Mouse (Mus musculus) liver, embryonic 14.5 days (tissue): Measurements from ENCODE around the gene Lrrc1. TPM values are rescaled to one million over a fixed set of nuclear protein-coding genes. Genes with fewer than 3 reads are reported as not detected.

Experiments
- ATAC-seq: fragments of 200-750 bp; cut with Nextera tagmentation; 2 replicates; pipeline ENCODE4 v1.8.0; 2017; ENCODE audit warnings: moderate number of reproducible peaks, mild to moderate bottlenecking, moderate library complexity; ENCODE audit not compliant: insufficient read depth
- DNase-seq, 3 experiments: peaks; one replicate each; pipeline ENCODE4 v3.0.0-alpha.2; 2012 to 2013; ENCODE audit warnings: low read depth in 3 of 3, low spot score in 3 of 3
- H3K27ac ChIP-seq: fragments of 300-500 bp; sonication (generic); 2 replicates; pipeline ENCODE4 v1.5.1; 2014; ENCODE audit warnings: moderate library complexity, mild to moderate bottlenecking, control low read depth, inconsistent platforms
- H3K27me3 ChIP-seq: fragments of 300-500 bp; sonication (generic); 2 replicates; pipeline ENCODE4 v1.6.1; 2014; ENCODE audit warnings: mild to moderate bottlenecking, low read length, moderate library complexity; ENCODE audit not compliant: control insufficient read depth, insufficient read depth
- H3K36me3 ChIP-seq: fragments of 300-500 bp; sonication (generic); replicated peaks from 2 replicates; pipeline ENCODE4 v1.6.1; 2014; ENCODE audit warnings: low read depth; ENCODE audit not compliant: control insufficient read depth, insufficient read depth
- H3K4me1 ChIP-seq, 2 experiments: fragments of 200-500 bp in 1 of 2; fragments of 300-500 bp in 1 of 2; sonication (generic) in 1 of 2; replicated peaks; 2 replicates each; pipeline ENCODE4 v1.6.1; 2012 to 2014; ENCODE audit warnings: antibody characterized with exemption in 1 of 2, inconsistent platforms in 1 of 2, low read length in 1 of 2; ENCODE audit not compliant: control insufficient read depth in 2 of 2, insufficient read depth in 2 of 2
- H3K4me2 ChIP-seq: fragments of 300-500 bp; sonication (generic); 2 replicates; pipeline ENCODE4 v1.6.1; 2014; ENCODE audit warnings: low read depth, mild to moderate bottlenecking, control low read depth, moderate library complexity
- H3K4me3 ChIP-seq, 2 experiments: fragments of 200-500 bp in 1 of 2; fragments of 300-500 bp in 1 of 2; sonication (generic) in 1 of 2; 2 replicates each; pipeline ENCODE4 v1.5.1; 2012 to 2014; ENCODE audit warnings: low read depth in 2 of 2, low read length in 2 of 2, mild to moderate bottlenecking in 2 of 2, control low read depth in 1 of 2, inconsistent platforms in 1 of 2, moderate library complexity in 1 of 2; ENCODE audit not compliant: insufficient read depth in 1 of 2
- H3K9ac ChIP-seq: fragments of 300-500 bp; sonication (generic); replicated peaks from 2 replicates; pipeline ENCODE4 v1.6.1; 2014; ENCODE audit warnings: mild to moderate bottlenecking, control low read depth, moderate library complexity
- H3K9me3 ChIP-seq: fragments of 300-500 bp; sonication (generic); 2 replicates; pipeline ENCODE4 v1.6.1; 2016; ENCODE audit warnings: low read length, mixed read lengths; ENCODE audit not compliant: control insufficient read depth
- CTCF ChIP-seq: IDR thresholded peaks from 2 replicates; pipeline ENCODE4 v1.5.1; 2016; ENCODE audit warnings: antibody characterized with exemption, low read depth, control low read depth
- EP300 ChIP-seq: IDR thresholded peaks from 2 replicates; pipeline ENCODE4 v1.6.1; 2016; ENCODE audit warnings: antibody characterized with exemption, low read depth
- WGBS: fragments of 180-500 bp; shearing (Covaris S2); extraction: QIAGEN DNeasy Blood & Tissue Kit; methylation state at CpG from one replicate; pipeline ENCODE4 v1.1.7; 2014; ENCODE audit not compliant: insufficient replicate concordance; 5-methylcytosine and 5-hydroxymethylcytosine counted together
- polyA plus RNA-seq, 2 experiments: library from polyadenylated mRNA; depleted of rRNA in 1 of 2; stranded (reverse) in 1 of 2; unstranded in 1 of 2; fragments of >200 nt; fragmentation: Nextera tagmentation in 1 of 2; extraction: Ambion mirVana in 1 of 2; gene quantifications; 2 replicates each; pipeline versions ENCODE4 v1.2.1 to v1.2.3; 2012 to 2014

The Lrrc1 gene
- polyA plus RNA-seq, 2 experiments, result 3.1 to 3.2 TPM

DNA sequence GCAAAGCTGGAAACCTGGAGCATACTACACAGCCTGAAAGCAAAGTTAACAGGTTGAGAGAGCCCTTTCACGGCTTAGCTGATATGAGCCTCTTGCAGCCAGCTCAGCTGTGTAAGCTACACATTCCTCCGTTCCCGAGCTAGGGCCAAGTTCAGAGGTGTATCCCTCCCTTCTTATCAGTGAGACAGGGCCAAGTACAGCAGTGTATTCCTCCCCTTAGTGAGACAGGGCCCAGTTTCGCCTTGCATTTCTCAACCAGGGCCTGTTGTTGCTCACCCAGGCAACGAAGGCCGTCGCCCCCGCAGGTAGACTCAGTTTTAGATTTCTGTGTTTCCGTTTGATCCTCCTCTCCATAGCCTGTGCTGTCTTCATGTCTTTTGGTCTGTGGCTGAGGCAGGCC, 11.8 kb upstream of the Lrrc1 start:
- no peak for TF ChIP-seq EP300
- no peak for TF ChIP-seq CTCF
- no peak overlapping the region for H3K4me2 ChIP-seq
- DNase-seq (no peak), ATAC-seq (no peak)
- WGBS, result 68% methylated on average over 9 of the region's 9 CpGs
- H3K4me3 ChIP-seq, result no peak overlapping the region
- no peaks in the 10 kb centered on the region for H3K36me3 ChIP-seq
- H3K27me3 ChIP-seq, result no peaks in the 10 kb centered on the region
- H3K4me1 ChIP-seq, result no peaks in the 10 kb centered on the region
- no peak overlapping the region for H3K27ac ChIP-seq
- no peaks in the 10 kb centered on the region for H3K9me3 ChIP-seq
- H3K9ac ChIP-seq, result no peak overlapping the region

DNA sequence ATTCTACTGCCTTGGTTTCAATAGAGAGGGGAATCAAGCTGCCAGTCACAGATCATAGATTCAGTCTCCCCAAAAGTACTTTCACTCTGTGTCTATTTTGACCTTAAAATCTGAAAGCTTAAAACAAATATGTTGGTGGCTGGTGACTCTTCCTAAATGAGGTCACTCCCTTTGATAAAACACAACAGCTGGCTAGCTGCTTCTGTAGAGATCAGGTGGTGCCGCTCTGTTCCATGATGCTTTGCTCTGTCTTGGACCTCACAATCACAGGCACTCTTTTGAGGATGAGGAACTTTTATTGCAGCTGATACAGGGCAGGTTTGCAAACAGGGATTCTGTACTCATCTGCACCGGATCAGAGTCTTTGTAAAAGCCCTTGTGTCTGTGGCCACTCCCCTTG, 8.8 kb upstream of the Lrrc1 start:
- H3K27ac ChIP-seq, result no peak overlapping the region
- no peak for ATAC-seq
- H3K36me3 ChIP-seq, result no peaks in the 10 kb centered on the region
- 63% methylated on average over 2 of the region's 2 CpGs for WGBS
- no peak overlapping the region for H3K4me3 ChIP-seq
- H3K27me3 ChIP-seq, result no peaks in the 10 kb centered on the region
- no peaks in the 10 kb centered on the region for H3K9me3 ChIP-seq
- DNase-seq, result no peak
- TF ChIP-seq CTCF (no peak), EP300 (no peak)
- no peak overlapping the region for H3K9ac ChIP-seq
- no peaks in the 10 kb centered on the region for H3K4me1 ChIP-seq
- H3K4me2 ChIP-seq, result no peak overlapping the region

GRCm38 (mm10) chr9:77551036-77551512, 6.4 kb upstream of the Lrrc1 start:
- Histone ChIP-seq H3K4me3 (no peak overlapping the region), H3K36me3 (no peaks in the 10 kb centered on the region), H3K27ac (no peak overlapping the region), H3K4me2 (no peak overlapping the region), H3K9me3 (no peaks in the 10 kb centered on the region), H3K4me1 (no peaks in the 10 kb centered on the region), H3K9ac (no peak overlapping the region), H3K27me3 (peaks cover under 1% of the 10 kb centered on the region; the same call in 1 of the 2 replicates)
- TF ChIP-seq EP300, result no peak
- TF ChIP-seq CTCF, result peak; percentile 24; the same call in 1 of the 2 replicates
- no peak for DNase-seq
- ATAC-seq, result no peak
- WGBS, result 17% methylated on average over 7 of the region's 7 CpGs

GRCm38 (mm10) chr9:77546010-77546409, 1.3 kb upstream of the Lrrc1 start:
- no peak overlapping the region for H3K27ac ChIP-seq
- WGBS, result 49% methylated on average over 3 of the region's 3 CpGs
- H3K27me3 ChIP-seq, result peaks cover 12% of the 10 kb centered on the region
- TF ChIP-seq CTCF, result no peak
- no peak for TF ChIP-seq EP300
- no peak for DNase-seq
- no peak overlapping the region for H3K9ac ChIP-seq
- H3K9me3 ChIP-seq, result no peaks in the 10 kb centered on the region
- H3K36me3 ChIP-seq, result no peaks in the 10 kb centered on the region
- H3K4me3 ChIP-seq, result no peak overlapping the region
- H3K4me2 ChIP-seq, result no peak overlapping the region
- ATAC-seq, result no peak
- H3K4me1 ChIP-seq, result peaks cover 0 to 8% of the 10 kb centered on the region in 2 experiments; a peak in 2 of 4 replicates

- no peak overlapping the region for H3K27ac ChIP-seq
Measured at GRCm38 (mm10) chr9:77545068-77545421, 375 bp upstream of the Lrrc1 start.

More at GRCm38 (mm10) chr9:77545068-77545421, 375 bp upstream of the Lrrc1 start:
- 1% methylated on average over 17 of the region's 17 CpGs for WGBS
- DNase-seq (no peak), ATAC-seq (no peak)
- H3K27me3 ChIP-seq, result peaks cover 12% of the 10 kb centered on the region
- peaks cover 0 to 8% of the 10 kb centered on the region in 2 experiments; a peak in 2 of 4 replicates for H3K4me1 ChIP-seq
- H3K36me3 ChIP-seq, result no peaks in the 10 kb centered on the region
- TF ChIP-seq CTCF (no peak), EP300 (no peak)
- H3K9me3 ChIP-seq, result no peaks in the 10 kb centered on the region
- H3K4me2 ChIP-seq, result peak overlapping the region; percentile 94
- peak overlapping the region; percentile 69 to 77 for H3K4me3 ChIP-seq
- H3K9ac ChIP-seq, result 0 out of 2 replicates have a peak overlapping the region, but pooled peaks have one; percentile 13
